Comparison of ENCODE assay signal across 30 mouse cellular contexts in the genomic region with DNA sequence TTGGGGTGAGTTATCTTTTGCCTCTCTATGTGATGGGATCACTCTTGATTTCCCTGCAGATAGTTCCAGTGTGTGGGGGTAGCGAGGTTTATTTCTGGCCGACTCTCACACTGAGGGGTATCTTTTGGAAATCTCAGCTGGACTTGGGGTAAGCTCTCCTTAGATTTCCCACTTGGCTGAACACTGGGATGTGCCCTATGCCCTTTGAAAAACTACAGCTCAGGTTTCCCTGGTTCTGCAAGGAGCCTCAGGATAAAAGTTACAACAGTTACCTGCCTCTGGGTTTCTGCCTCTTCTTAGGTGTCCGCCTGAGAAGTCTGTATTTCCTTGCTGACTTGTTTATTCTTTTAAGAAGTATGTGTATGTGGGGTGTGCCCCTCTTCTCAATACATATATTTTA. TPM values are rescaled to one million over a fixed set of nuclear protein-coding genes. Genes with fewer than 3 reads are reported as not detected.
"Had no signal": no experiment of that assay in that cellular context is flagged by ENCODE, and none has a peak within 500 bp of the region (broad histone marks: within the 10 kb centered on the region; RNA-seq: fewer than 3 reads in every experiment).

No protein-coding gene starts in this region.

- ATAC-seq: intestine, embryonic 15.5 days; liver, embryonic 12.5 days; midbrain, embryonic 13.5 days; midbrain, embryonic 16.5 days had no signal

- H3K27me3 ChIP-seq: intestine, embryonic 15.5 days; limb, embryonic 13.5 days; liver, embryonic 15.5 days; lung, embryonic 15.5 days; midbrain, embryonic 13.5 days; stomach, embryonic 15.5 days had no signal

- H3K4me3 ChIP-seq: intestine, embryonic 15.5 days; layer of hippocampus, adult 2 months; limb, embryonic 10.5 days; limb, embryonic 13.5 days; liver, embryonic 12.5 days; liver, embryonic 15.5 days; lung, embryonic 15.5 days; megakaryocyte, embryonic 14.5 days; midbrain, embryonic 10.5 days; midbrain, embryonic 13.5 days; myocyte; stomach, embryonic 15.5 days had no signal

- H3K9ac ChIP-seq: intestine, embryonic 15.5 days; limb, embryonic 13.5 days; liver, embryonic 12.5 days; liver, embryonic 15.5 days; lung, embryonic 15.5 days; midbrain, embryonic 13.5 days; stomach, embryonic 15.5 days had no signal

- H3K36me3 ChIP-seq: intestine, embryonic 15.5 days; limb, embryonic 10.5 days; limb, embryonic 13.5 days; liver, embryonic 15.5 days; lung, embryonic 15.5 days; midbrain, embryonic 10.5 days; midbrain, embryonic 13.5 days; stomach, embryonic 15.5 days had no signal

- H3K9me3 ChIP-seq: intestine, embryonic 15.5 days; limb, embryonic 10.5 days; limb, embryonic 13.5 days; liver, embryonic 12.5 days; liver, embryonic 15.5 days; lung, embryonic 15.5 days; midbrain, embryonic 10.5 days; midbrain, embryonic 13.5 days; stomach, embryonic 15.5 days had no signal

- H3K4me2 ChIP-seq: intestine, embryonic 15.5 days; limb, embryonic 13.5 days; liver, embryonic 12.5 days; liver, embryonic 15.5 days; lung, embryonic 15.5 days; midbrain, embryonic 13.5 days; stomach, embryonic 15.5 days had no signal

- H3K4me1 ChIP-seq: intestine, embryonic 15.5 days; limb, embryonic 10.5 days; limb, embryonic 13.5 days; liver, embryonic 12.5 days; lung, embryonic 15.5 days; megakaryocyte, embryonic 14.5 days; midbrain, embryonic 10.5 days; midbrain, embryonic 13.5 days; stomach, embryonic 15.5 days had no signal

- H3K27ac ChIP-seq: intestine, embryonic 15.5 days; layer of hippocampus, adult 2 months; limb, embryonic 10.5 days; limb, embryonic 13.5 days; liver, embryonic 12.5 days; liver, embryonic 15.5 days; lung, embryonic 15.5 days; midbrain, embryonic 10.5 days; midbrain, embryonic 13.5 days; stomach, embryonic 15.5 days had no signal

- DNase-seq: layer of hippocampus, adult 9-11 months; liver; lung, adult 18-20 months; lung, postnatal 10 days; lung, postnatal 36 days; right cerebral cortex, adult 18-20 months; right cerebral cortex, postnatal 14 days; right cerebral cortex, postnatal 4 days; spleen, adult 18-20 months; thymus, postnatal 25 days had no signal

RNA-seq across cellular contexts. Expression of gene Pcx, which starts 30.7 kb away (rescaled TPM):
- total RNA-seq: monocyte, adult 5-6 weeks had no signal

RNA-seq across cellular contexts. Expression of gene 2010003K11Rik, which starts 42.6 kb away (rescaled TPM):
- total RNA-seq: layer of hippocampus, adult 2 months; layer of hippocampus, postnatal 25 days; left cerebral cortex, adult 18-20 months; left cerebral cortex, postnatal 25 days; monocyte, adult 5-6 weeks had no signal
- polyA plus RNA-seq: limb, embryonic 10.5 days; limb, embryonic 13.5 days; liver, embryonic 12.5 days; lung, embryonic 15.5 days; midbrain, embryonic 10.5 days; midbrain, embryonic 13.5 days; midbrain, embryonic 16.5 days; neural tube, embryonic 11.5 days; neural tube, embryonic 14.5 days; thymus, postnatal 0 days had no signal
